Mouse (Mus musculus) liver (tissue): ENCODE results near the gene Stk40.

ENCODE experiments used
- DNase-seq: peaks from one replicate; pipeline ENCODE4 v3.0.0-alpha.2; 2020; ENCODE audit warnings: mixed read lengths

Gene Stk40

GRCm38 (mm10) chr4:126099365-126099764 lies 4.4 kb upstream of the Stk40 start:
- peak; percentile 50 for DNase-seq

- no peak for DNase-seq
Measured at GRCm38 (mm10) chr4:126100764-126101163, 3.0 kb upstream of the Stk40 start.

GRCm38 (mm10) chr4:126102061-126102841 lies 1.5 kb upstream of the Stk40 start:
- DNase-seq, result peak; percentile 83

DNA sequence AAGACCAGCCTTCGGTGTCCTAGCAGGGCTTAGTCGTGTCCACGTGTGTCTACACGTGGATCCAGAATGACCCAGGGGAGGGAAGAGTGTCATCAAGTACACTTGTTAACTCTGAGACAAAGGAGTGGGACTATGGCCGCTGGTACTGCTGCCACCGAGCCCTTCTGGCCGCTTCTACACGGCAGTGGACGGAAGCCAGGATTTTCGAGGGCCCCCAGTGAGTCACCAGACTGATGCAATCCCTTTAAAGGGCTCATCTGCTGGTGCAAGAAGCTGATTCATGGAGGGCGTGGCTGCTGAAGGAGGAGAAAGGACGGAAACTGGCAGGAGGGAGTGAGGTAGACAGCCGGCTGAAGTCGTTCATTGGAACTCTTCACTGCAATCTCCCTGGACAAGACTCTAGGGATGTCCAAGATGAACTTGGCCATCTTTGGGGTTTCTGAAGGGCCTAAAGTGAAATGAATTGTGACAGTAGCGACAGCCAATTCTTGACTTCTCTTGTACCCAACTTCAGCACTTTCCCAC lies 638 bp upstream of the Stk40 start:
- DNase-seq, result peak; percentile 93

- peak; percentile 52 for DNase-seq
Measured at GRCm38 (mm10) chr4:126104261-126105075, 711 bp downstream of the Stk40 start.

- no peak for DNase-seq
Measured at GRCm38 (mm10) chr4:126105131-126105783, 1.5 kb downstream of the Stk40 start.

GRCm38 (mm10) chr4:126108061-126108740 lies 4.4 kb downstream of the Stk40 start:
- DNase-seq, result no peak

- no peak for DNase-seq
Measured at GRCm38 (mm10) chr4:126109613-126110373, 6.0 kb downstream of the Stk40 start.

- peak; percentile 53 for DNase-seq
Measured at GRCm38 (mm10) chr4:126110374-126111152, 6.8 kb downstream of the Stk40 start.

DNA sequence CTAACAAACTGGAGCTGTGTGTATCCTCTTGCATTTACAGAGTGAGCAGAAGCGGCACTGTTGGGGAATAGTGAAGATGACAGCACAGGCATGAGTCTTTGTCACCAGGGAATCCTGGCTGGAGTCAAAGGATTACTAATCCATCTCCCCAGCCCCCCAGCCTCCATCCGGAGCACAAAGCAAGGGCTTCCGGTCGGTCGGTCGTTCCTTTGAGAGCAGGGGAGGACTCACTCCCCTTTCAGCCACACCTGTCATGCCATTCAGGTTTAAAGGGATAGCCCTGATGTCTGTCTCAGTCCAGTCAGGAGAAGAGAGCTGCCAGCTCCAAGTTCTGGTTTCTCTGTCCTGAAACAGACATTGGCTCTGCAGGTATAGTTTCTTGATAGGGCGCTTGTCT lies 7.4 kb downstream of the Stk40 start:
- no peak for DNase-seq

DNA sequence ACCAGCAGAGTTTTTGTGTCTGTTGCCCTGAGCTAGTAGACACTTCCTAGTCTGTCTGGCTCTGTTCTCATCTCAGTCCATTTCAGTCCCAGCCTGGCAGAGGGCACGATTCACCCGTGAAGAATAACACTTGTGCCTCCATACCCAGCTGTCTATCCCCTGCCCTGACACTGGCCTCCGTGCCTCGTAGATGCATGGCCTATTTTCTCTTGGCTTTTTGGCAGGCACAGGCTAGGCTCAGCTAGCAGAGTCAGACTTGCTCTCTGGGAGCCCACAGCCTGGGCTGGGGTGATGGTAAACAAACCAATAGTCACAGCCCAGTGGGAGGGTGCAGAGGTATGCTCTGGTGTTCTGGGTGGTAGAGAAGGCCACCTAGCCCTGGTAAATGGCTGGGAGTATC lies 9.5 kb downstream of the Stk40 start:
- DNase-seq, result no peak

DNA sequence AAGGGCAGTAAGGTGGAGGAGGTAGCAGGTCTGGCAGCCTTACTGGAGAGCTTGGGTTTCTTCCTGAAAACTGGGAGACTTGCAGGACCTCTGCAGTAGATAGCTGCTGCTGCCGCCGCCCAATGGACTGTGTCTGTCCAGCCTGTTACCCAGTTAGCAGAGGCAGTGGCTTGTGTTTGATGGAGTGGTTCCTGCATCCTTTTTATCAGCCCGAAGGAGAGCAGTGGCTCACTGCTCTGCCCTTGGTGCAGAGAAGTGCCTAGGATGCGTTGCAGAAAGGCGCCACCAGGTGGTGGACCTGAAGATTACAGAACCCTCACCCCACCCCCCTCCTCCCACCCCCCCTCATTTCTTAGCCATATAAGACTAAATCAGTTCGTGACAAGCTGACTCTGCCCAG lies 10.2 kb downstream of the Stk40 start:
- peak; percentile 65 for DNase-seq

DNA sequence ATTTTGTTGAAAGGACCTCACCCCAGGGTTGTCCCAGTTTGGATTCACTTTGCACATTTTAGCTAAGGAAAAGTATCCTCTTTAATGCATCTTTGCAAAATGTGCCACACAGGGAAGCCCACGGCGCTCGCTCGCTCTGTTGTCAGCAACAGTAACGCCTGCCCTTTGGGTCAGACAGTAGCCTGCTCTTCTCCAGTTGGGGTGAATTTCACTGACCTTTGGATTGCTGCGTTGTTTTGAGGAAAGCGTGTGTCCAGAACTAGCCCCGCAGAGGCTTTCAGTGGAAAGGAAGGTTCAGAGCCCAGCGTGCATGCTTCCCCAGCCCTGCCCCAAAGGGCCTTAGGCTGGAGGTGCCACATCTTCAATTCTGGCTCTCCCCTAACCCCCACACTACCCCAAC lies 11.7 kb downstream of the Stk40 start:
- no peak for DNase-seq

GRCm38 (mm10) chr4:126115871-126116521 lies 12.2 kb downstream of the Stk40 start:
- no peak for DNase-seq

GRCm38 (mm10) chr4:126117116-126117515 lies 13.4 kb downstream of the Stk40 start:
- no peak for DNase-seq

- peak; percentile 1 for DNase-seq
Measured at GRCm38 (mm10) chr4:126118651-126119050, 14.9 kb downstream of the Stk40 start.

- DNase-seq, result no peak
Measured at GRCm38 (mm10) chr4:126119051-126119450, 15.3 kb downstream of the Stk40 start.

DNA sequence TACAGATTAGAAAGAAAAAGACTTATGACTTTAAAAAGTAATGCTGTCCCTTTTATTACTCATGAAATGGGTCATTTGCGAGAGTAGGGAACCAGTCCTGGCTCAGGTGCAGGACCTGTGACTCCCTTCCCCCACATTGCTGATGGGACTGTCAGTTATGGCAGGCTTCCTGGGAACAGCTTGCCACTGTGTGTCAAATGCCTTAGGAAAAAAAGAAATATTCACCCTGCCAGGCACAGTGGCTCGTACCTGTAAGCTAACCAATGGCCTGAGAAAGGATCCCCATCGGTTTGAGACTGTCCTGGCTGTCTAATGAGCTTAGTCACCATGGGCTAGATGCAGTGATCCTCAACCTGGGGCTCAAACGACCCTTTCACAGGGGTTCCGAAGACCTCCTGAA lies 16.3 kb downstream of the Stk40 start:
- no peak for DNase-seq

- no peak for DNase-seq
Measured at GRCm38 (mm10) chr4:126120506-126120905, 16.7 kb downstream of the Stk40 start.

- no peak for DNase-seq
Measured at GRCm38 (mm10) chr4:126123309-126124040, 19.7 kb downstream of the Stk40 start.
